Comparison of ENCODE assay signal across 11 mouse cellular contexts in genomic region chr15:85245241-85246010, GRCm38 (mm10). TPM values are rescaled to one million over a fixed set of nuclear protein-coding genes. Genes with fewer than 3 reads are reported as not detected.
A peak's percentile ranks its signal among the peaks of the same experiment; 100 is the strongest.
DNase-seq lines count a peak whose midpoint lies in the region; ATAC-seq lines count a peak whose summit lies in the region.
"Had no signal": no experiment of that assay in that cellular context is flagged by ENCODE, and none has a peak within 500 bp of the region (broad histone marks: within the 10 kb centered on the region; RNA-seq: fewer than 3 reads in every experiment).

No protein-coding gene starts in this region.

- H3K4me1 ChIP-seq in midbrain, embryonic 15.5 days = no peaks in the 10 kb centered on the region
- H3K4me1 ChIP-seq: neural tube, embryonic 15.5 days had no signal

- no peak overlapping the region for H3K9ac ChIP-seq in midbrain, embryonic 15.5 days
- H3K9ac ChIP-seq: limb, embryonic 15.5 days; neural tube, embryonic 15.5 days had no signal

- intact Hi-C loops in gastrocnemius, postnatal 14 days (cut with DNase I; ENCODE audit: low total_unique reads) = loop anchor here (5.0 kb wide), 1 partner anchor 93 kb away; no protein-coding TSS in a partner anchor
- intact Hi-C loops in left cerebral cortex, postnatal 4 days (cut with DNase I) = loop anchor here (5.0 kb wide), 1 partner anchor 93 kb away; no protein-coding TSS in a partner anchor
- intact Hi-C loops in left cerebral cortex, postnatal 14 days (cut with DNase I) = no loop called here

- H3K9me3 ChIP-seq in midbrain, embryonic 15.5 days = no peaks in the 10 kb centered on the region
- H3K9me3 ChIP-seq: limb, embryonic 15.5 days; neural tube, embryonic 15.5 days had no signal

- no peaks in the 10 kb centered on the region for H3K36me3 ChIP-seq in midbrain, embryonic 15.5 days (replicated peaks)
- H3K36me3 ChIP-seq: neural tube, embryonic 15.5 days had no signal

- WGBS in midbrain, embryonic 15.5 days = 87% methylated on average over 5 of the region's 5 CpGs

- no peak overlapping the region for H3K27ac ChIP-seq in midbrain, embryonic 15.5 days
- H3K27ac ChIP-seq: limb, embryonic 15.5 days; neural tube, embryonic 15.5 days had no signal

- no peak overlapping the region for H3K4me2 ChIP-seq in midbrain, embryonic 15.5 days
- H3K4me2 ChIP-seq: limb, embryonic 15.5 days; neural tube, embryonic 15.5 days had no signal

- no peak overlapping the region for H3K4me3 ChIP-seq in midbrain, embryonic 15.5 days
- H3K4me3 ChIP-seq: limb, embryonic 15.5 days; neural tube, embryonic 15.5 days had no signal

- peak; percentile 44 for DNase-seq in gastrocnemius, postnatal 25 days
- no peak for DNase-seq in gastrocnemius, postnatal 14 days
- peak; percentile 62 for DNase-seq in left cerebral cortex, postnatal 4 days
- DNase-seq in left cerebral cortex, postnatal 14 days (ENCODE audit: low spot score in 2 of 2) = no peak
- peak; percentile 61 for DNase-seq in adipocyte (ENCODE audit: low spot score)
- DNase-seq in skeletal muscle tissue, adult 2 months (ENCODE audit: low read depth, low spot score) = peak; percentile 48
- DNase-seq: thymus, postnatal 14 days had no signal

- H3K27me3 ChIP-seq in midbrain, embryonic 15.5 days (replicated peaks) = no peaks in the 10 kb centered on the region
- H3K27me3 ChIP-seq: limb, embryonic 15.5 days; neural tube, embryonic 15.5 days had no signal

- no peak for ATAC-seq in midbrain, embryonic 15.5 days (replicated peaks)
- ATAC-seq: intestine, embryonic 16.5 days had no signal

RNA-seq across cellular contexts. Expression of gene Fbln1, which starts 39.7 kb away (rescaled TPM):
- 1 to 10 TPM; 8.5 to 9.0 TPM for total RNA-seq in gastrocnemius, postnatal 25 days (2021)
- 10 to 100 TPM; 12.2 to 15.3 TPM for total RNA-seq in gastrocnemius, postnatal 14 days (2021)
- total RNA-seq in left cerebral cortex, postnatal 4 days (2021) = 10 to 100 TPM; 19.0 to 24.7 TPM
- total RNA-seq in left cerebral cortex, postnatal 14 days (2021) = 10 to 100 TPM in 1 of 2 experiments, 1 to 10 TPM in 1; 10.0 to 11.1 TPM
- 47.4 and 54.9 TPM in 2 replicates for polyA plus RNA-seq in midbrain, embryonic 15.5 days (2015; fragmentation: Nextera tagmentation; extraction: Ambion mirVana)

Comparison
In these comparisons a context has a peak if more than half of its experiments do, and no peak if none do; other contexts are left out.
1. DNase-seq: peak in gastrocnemius, postnatal 25 days (single experiment), left cerebral cortex, postnatal 4 days (single experiment), adipocyte (single experiment) and skeletal muscle tissue, adult 2 months (single experiment); none in gastrocnemius, postnatal 14 days (single experiment) and left cerebral cortex, postnatal 14 days (0 of 2).